Mouse (Mus musculus): ENCODE data around the gene Slc16a7. TPM values are rescaled to one million over a fixed set of nuclear protein-coding genes. Genes with fewer than 3 reads are reported as not detected.

Slc16a7 gene
- polyA plus RNA-seq, 1 experiment from 2014 or later, result 5.0 TPM

GRCm38 (mm10) chr10:125184146-125184545, 205.1 kb downstream of the Slc16a7 start:
- H3K4me1 ChIP-seq (ENCODE audit: control insufficient read depth, insufficient read depth, low read length), result no peaks in the 10 kb centered on the region
- no peak overlapping the region for H3K4me3 ChIP-seq (ENCODE audit: low read depth, low read length)
- no peaks in the 10 kb centered on the region for H3K36me3 ChIP-seq (ENCODE audit: control insufficient read depth, insufficient read depth, low read length)
- H3K9me3 ChIP-seq (replicated peaks; ENCODE audit: control insufficient read depth, low read length), result no peaks in the 10 kb centered on the region
- H3K9ac ChIP-seq (ENCODE audit: low read depth, low read length), result no peak overlapping the region
- WGBS (ENCODE audit: insufficient replicate concordance), result 43% methylated on average over 5 of the region's 5 CpGs
- no peak overlapping the region for H3K4me2 ChIP-seq
- ATAC-seq (replicated peaks; ENCODE audit: insufficient number of reproducible peaks, low FRiP score, low TSS enrichment), result no peak
- no peaks in the 10 kb centered on the region for H3K27me3 ChIP-seq (ENCODE audit: control insufficient read depth, insufficient read depth, low read length)
- no peak overlapping the region for H3K27ac ChIP-seq (ENCODE audit: low read depth, low read length)

- no peak for ATAC-seq (replicated peaks; ENCODE audit: insufficient number of reproducible peaks, low FRiP score, low TSS enrichment)
- H3K36me3 ChIP-seq (ENCODE audit: control insufficient read depth, insufficient read depth, low read length), result no peaks in the 10 kb centered on the region
- no peaks in the 10 kb centered on the region for H3K4me1 ChIP-seq (ENCODE audit: control insufficient read depth, insufficient read depth, low read length)
- WGBS (ENCODE audit: insufficient replicate concordance), result 76% methylated on average over 3 of the region's 3 CpGs
- H3K9me3 ChIP-seq (replicated peaks; ENCODE audit: control insufficient read depth, low read length), result no peaks in the 10 kb centered on the region
- H3K9ac ChIP-seq (ENCODE audit: low read depth, low read length), result no peak overlapping the region
- H3K27ac ChIP-seq (ENCODE audit: low read depth, low read length), result no peak overlapping the region
- H3K27me3 ChIP-seq (ENCODE audit: control insufficient read depth, insufficient read depth, low read length), result no peaks in the 10 kb centered on the region
- no peak overlapping the region for H3K4me2 ChIP-seq
- no peak overlapping the region for H3K4me3 ChIP-seq (ENCODE audit: low read depth, low read length)
Observed at GRCm38 (mm10) chr10:125182545-125182944, 206.7 kb downstream of the Slc16a7 start.

- Histone ChIP-seq H3K4me1 (ENCODE audit: control insufficient read depth, insufficient read depth, low read length) (no peaks in the 10 kb centered on the region), H3K9me3 (replicated peaks; ENCODE audit: control insufficient read depth, low read length) (no peaks in the 10 kb centered on the region), H3K36me3 (ENCODE audit: control insufficient read depth, insufficient read depth, low read length) (no peaks in the 10 kb centered on the region), H3K27ac (ENCODE audit: low read depth, low read length) (no peak overlapping the region), H3K27me3 (ENCODE audit: control insufficient read depth, insufficient read depth, low read length) (no peaks in the 10 kb centered on the region), H3K4me2 (no peak overlapping the region), H3K4me3 (ENCODE audit: low read depth, low read length) (no peak overlapping the region), H3K9ac (ENCODE audit: low read depth, low read length) (no peak overlapping the region)
- ATAC-seq (replicated peaks; ENCODE audit: insufficient number of reproducible peaks, low FRiP score, low TSS enrichment), result no peak
- 77% methylated on average over 2 of the region's 2 CpGs for WGBS (ENCODE audit: insufficient replicate concordance)
Observed at GRCm38 (mm10) chr10:125177782-125178181, 211.5 kb downstream of the Slc16a7 start.

- no peak for ATAC-seq (replicated peaks; ENCODE audit: insufficient number of reproducible peaks, low FRiP score, low TSS enrichment)
- 74% methylated on average over 5 of the region's 5 CpGs for WGBS (ENCODE audit: insufficient replicate concordance)
Observed at GRCm38 (mm10) chr10:125175013-125175650, 214.1 kb downstream of the Slc16a7 start.

GRCm38 (mm10) chr10:125171625-125172024, 217.6 kb downstream of the Slc16a7 start:
- H3K4me3 ChIP-seq (ENCODE audit: low read depth, low read length), result no peak overlapping the region
- no peaks in the 10 kb centered on the region for H3K36me3 ChIP-seq (ENCODE audit: control insufficient read depth, insufficient read depth, low read length)
- no peak overlapping the region for H3K9ac ChIP-seq (ENCODE audit: low read depth, low read length)
- H3K27me3 ChIP-seq (ENCODE audit: control insufficient read depth, insufficient read depth, low read length), result no peaks in the 10 kb centered on the region
- H3K4me1 ChIP-seq (ENCODE audit: control insufficient read depth, insufficient read depth, low read length), result no peaks in the 10 kb centered on the region
- no peak for ATAC-seq (replicated peaks; ENCODE audit: insufficient number of reproducible peaks, low FRiP score, low TSS enrichment)
- no peak overlapping the region for H3K27ac ChIP-seq (ENCODE audit: low read depth, low read length)
- WGBS (ENCODE audit: insufficient replicate concordance), result 87% methylated on average over 10 of the region's 10 CpGs
- no peaks in the 10 kb centered on the region for H3K9me3 ChIP-seq (replicated peaks; ENCODE audit: control insufficient read depth, low read length)
- H3K4me2 ChIP-seq, result no peak overlapping the region

More at GRCm38 (mm10) chr10:125175013-125175650, 214.1 kb downstream of the Slc16a7 start:
- Histone ChIP-seq H3K9ac (ENCODE audit: low read depth, low read length) (no peak overlapping the region), H3K27ac (ENCODE audit: low read depth, low read length) (no peak overlapping the region), H3K36me3 (ENCODE audit: control insufficient read depth, insufficient read depth, low read length) (no peaks in the 10 kb centered on the region), H3K27me3 (ENCODE audit: control insufficient read depth, insufficient read depth, low read length) (no peaks in the 10 kb centered on the region), H3K4me1 (ENCODE audit: control insufficient read depth, insufficient read depth, low read length) (no peaks in the 10 kb centered on the region), H3K9me3 (replicated peaks; ENCODE audit: control insufficient read depth, low read length) (no peaks in the 10 kb centered on the region), H3K4me3 (ENCODE audit: low read depth, low read length) (no peak overlapping the region), H3K4me2 (no peak overlapping the region)

GRCm38 (mm10) chr10:125171154-125171553, 218.1 kb downstream of the Slc16a7 start:
- Histone ChIP-seq H3K4me1 (ENCODE audit: control insufficient read depth, insufficient read depth, low read length) (no peaks in the 10 kb centered on the region), H3K4me2 (no peak overlapping the region), H3K9ac (ENCODE audit: low read depth, low read length) (no peak overlapping the region), H3K27me3 (ENCODE audit: control insufficient read depth, insufficient read depth, low read length) (no peaks in the 10 kb centered on the region), H3K4me3 (ENCODE audit: low read depth, low read length) (no peak overlapping the region), H3K9me3 (replicated peaks; ENCODE audit: control insufficient read depth, low read length) (no peaks in the 10 kb centered on the region), H3K27ac (ENCODE audit: low read depth, low read length) (no peak overlapping the region), H3K36me3 (ENCODE audit: control insufficient read depth, insufficient read depth, low read length) (no peaks in the 10 kb centered on the region)
- WGBS (ENCODE audit: insufficient replicate concordance), result 75% methylated on average over 6 of the region's 6 CpGs
- ATAC-seq (replicated peaks; ENCODE audit: insufficient number of reproducible peaks, low FRiP score, low TSS enrichment), result no peak

All from heart, embryonic 11.5 days (tissue).